Mouse (Mus musculus) midbrain, embryonic 16.5 days (tissue): ENCODE results near the gene Ssc4d. TPM values are rescaled to one million over a fixed set of nuclear protein-coding genes. Genes with fewer than 3 reads are reported as not detected.

ENCODE experiments used
- ATAC-seq: fragments of 200-750 bp; cut with Nextera tagmentation; 2 replicates; pipeline ENCODE4 v1.8.0; 2017; ENCODE audit warnings: moderate TSS enrichment
- H3K27ac ChIP-seq: fragments of 300-500 bp; sonication (generic); 2 replicates; pipeline ENCODE4 v1.5.1; 2014; ENCODE audit warnings: mild to moderate bottlenecking, low read length, mixed read lengths
- H3K27me3 ChIP-seq: fragments of 300-500 bp; sonication (generic); 2 replicates; pipeline ENCODE4 v1.6.1; 2014; ENCODE audit warnings: low read depth, low read length, mixed read lengths; ENCODE audit not compliant: control insufficient read depth, insufficient read depth
- H3K36me3 ChIP-seq: fragments of 300-500 bp; sonication (generic); 2 replicates; pipeline ENCODE4 v1.6.1; 2014; ENCODE audit warnings: mild to moderate bottlenecking, low read length, moderate library complexity, mixed read lengths; ENCODE audit not compliant: control insufficient read depth, insufficient read depth
- H3K4me1 ChIP-seq: fragments of 300-500 bp; sonication (generic); 2 replicates; pipeline ENCODE4 v1.6.1; 2014; ENCODE audit warnings: mild to moderate bottlenecking, low read length, mixed read lengths; ENCODE audit not compliant: control insufficient read depth, insufficient read depth
- H3K4me2 ChIP-seq: fragments of 300-500 bp; sonication (generic); 2 replicates; pipeline ENCODE4 v1.6.1; 2014; ENCODE audit warnings: mild to moderate bottlenecking, low read length, mixed read lengths
- H3K4me3 ChIP-seq: fragments of 300-500 bp; sonication (generic); 2 replicates; pipeline ENCODE4 v1.5.1; 2014; ENCODE audit warnings: low read depth, mild to moderate bottlenecking, low read length, moderate library complexity, mixed read lengths
- H3K9ac ChIP-seq: fragments of 300-500 bp; sonication (generic); 2 replicates; pipeline ENCODE4 v1.6.1; 2014; ENCODE audit warnings: low read depth, low read length, mixed read lengths
- H3K9me3 ChIP-seq: fragments of 300-500 bp; sonication (generic); replicated peaks from 2 replicates; pipeline ENCODE4 v1.6.1; 2014; ENCODE audit warnings: mild to moderate bottlenecking, low read length, mixed read lengths; ENCODE audit not compliant: control insufficient read depth, poor library complexity, severe bottlenecking
- WGBS: fragments of 180-500 bp; shearing (Covaris S2); extraction: QIAGEN DNeasy Blood & Tissue Kit; methylation state at CpG from one replicate; pipeline ENCODE4 v1.1.7; 2014; 5-methylcytosine and 5-hydroxymethylcytosine counted together
- polyA plus RNA-seq: library from polyadenylated mRNA; unstranded; fragments of >200 nt; fragmentation: Nextera tagmentation; extraction: Ambion mirVana; gene quantifications from 2 replicates; pipeline ENCODE4 v1.2.1, GENCODE M21; 2015

Gene Ssc4d
- polyA plus RNA-seq, 1 experiment from 2014 or later = 1.8 TPM

GRCm38 (mm10) chr5:136002751-136003151, 28.4 kb upstream of the Ssc4d start:
- H3K9me3 ChIP-seq = no peaks in the 10 kb centered on the region
- ATAC-seq = no peak
- H3K4me3 ChIP-seq = no peak overlapping the region
- no peaks in the 10 kb centered on the region for H3K27me3 ChIP-seq
- no peak overlapping the region for H3K9ac ChIP-seq
- 38% methylated on average over 3 of the region's 3 CpGs for WGBS
- no peaks in the 10 kb centered on the region for H3K4me1 ChIP-seq
- no peak overlapping the region for H3K4me2 ChIP-seq
- H3K27ac ChIP-seq = no peak overlapping the region
- H3K36me3 ChIP-seq = peaks cover 5% of the 10 kb centered on the region; the same call in 1 of the 2 replicates

- no peak overlapping the region for H3K9ac ChIP-seq
- H3K27me3 ChIP-seq = no peaks in the 10 kb centered on the region
- WGBS = 79% methylated on average over 2 of the region's 2 CpGs
- no peak overlapping the region for H3K4me3 ChIP-seq
- no peak overlapping the region for H3K27ac ChIP-seq
- H3K36me3 ChIP-seq = peaks cover 5% of the 10 kb centered on the region; the same call in 1 of the 2 replicates
- H3K4me2 ChIP-seq = no peak overlapping the region
- ATAC-seq = no peak
- no peaks in the 10 kb centered on the region for H3K9me3 ChIP-seq
- no peaks in the 10 kb centered on the region for H3K4me1 ChIP-seq
Measured at GRCm38 (mm10) chr5:136002325-136002724, 28.0 kb upstream of the Ssc4d start.

- no peak for ATAC-seq
- Histone ChIP-seq H3K4me3 (no peak overlapping the region), H3K4me1 (peaks cover 1% of the 10 kb centered on the region; the same call in 1 of the 2 replicates), H3K9ac (no peak overlapping the region), H3K27me3 (no peaks in the 10 kb centered on the region), H3K36me3 (peaks cover 5% of the 10 kb centered on the region; the same call in 1 of the 2 replicates), H3K27ac (no peak overlapping the region), H3K4me2 (no peak overlapping the region), H3K9me3 (no peaks in the 10 kb centered on the region)
- WGBS = 97% methylated on average over 6 of the region's 6 CpGs
Measured at GRCm38 (mm10) chr5:136001222-136001621, 26.9 kb upstream of the Ssc4d start.

GRCm38 (mm10) chr5:135996162-135996561, 21.8 kb upstream of the Ssc4d start:
- no peak for ATAC-seq
- 90% methylated on average over 8 of the region's 8 CpGs for WGBS

GRCm38 (mm10) chr5:135994725-135995687, 20.7 kb upstream of the Ssc4d start, which contains the start of gene Dtx2:
TSS of gene Dtx2 (plus strand) at chr5:135994800.
- peak within 1 kb of the TSS; percentile 74 for H3K4me2 ChIP-seq
- H3K9ac ChIP-seq = peak within 1 kb of the TSS; percentile 81
- H3K9me3 ChIP-seq = no peaks in the 10 kb centered on the region
- peak; percentile 94 for ATAC-seq
- peak within 1 kb of the TSS; percentile 86 for H3K27ac ChIP-seq
- peaks cover 5% of the 10 kb centered on the region; the same call in 1 of the 2 replicates for H3K36me3 ChIP-seq
- WGBS = 1% methylated on average over 44 of the region's 47 CpGs
- peaks cover 11% of the 10 kb centered on the region for H3K4me1 ChIP-seq
- peak within 1 kb of the TSS; percentile 80 for H3K4me3 ChIP-seq
- H3K27me3 ChIP-seq = no peaks in the 10 kb centered on the region

More at GRCm38 (mm10) chr5:135996162-135996561, 21.8 kb upstream of the Ssc4d start:
- Histone ChIP-seq H3K27ac (no peak overlapping the region), H3K9me3 (no peaks in the 10 kb centered on the region), H3K4me3 (no peak overlapping the region), H3K4me2 (no peak overlapping the region; the same call in 1 of the 2 replicates), H3K36me3 (peaks cover 5% of the 10 kb centered on the region; the same call in 1 of the 2 replicates), H3K4me1 (peaks cover 11% of the 10 kb centered on the region), H3K27me3 (no peaks in the 10 kb centered on the region), H3K9ac (no peak overlapping the region)

GRCm38 (mm10) chr5:135994335-135994724, 20.0 kb upstream of the Ssc4d start:
- Histone ChIP-seq H3K27me3 (no peaks in the 10 kb centered on the region), H3K27ac (no peak overlapping the region), H3K4me3 (no peak overlapping the region), H3K36me3 (peaks cover 5% of the 10 kb centered on the region; the same call in 1 of the 2 replicates), H3K4me1 (peaks cover 11% of the 10 kb centered on the region), H3K4me2 (no peak overlapping the region), H3K9ac (no peak overlapping the region), H3K9me3 (no peaks in the 10 kb centered on the region)
- ATAC-seq = peak; percentile 41
- WGBS = 64% methylated on average over 8 of the region's 8 CpGs

GRCm38 (mm10) chr5:135993381-135993965, 19.1 kb upstream of the Ssc4d start:
- whole genome bisulfite sequencing = 66% methylated on average over 5 of the region's 5 CpGs
- no peaks in the 10 kb centered on the region for H3K9me3 ChIP-seq
- H3K4me3 ChIP-seq = no peak overlapping the region
- H3K4me1 ChIP-seq = peaks cover 11% of the 10 kb centered on the region
- no peak overlapping the region for H3K4me2 ChIP-seq
- no peak for ATAC-seq
- H3K27me3 ChIP-seq = no peaks in the 10 kb centered on the region
- no peak overlapping the region for H3K27ac ChIP-seq
- no peak overlapping the region for H3K9ac ChIP-seq
- H3K36me3 ChIP-seq = no peaks in the 10 kb centered on the region; the same call in 1 of the 2 replicates

- Histone ChIP-seq H3K9me3 (no peaks in the 10 kb centered on the region), H3K4me2 (no peak overlapping the region), H3K4me1 (peaks cover 3% of the 10 kb centered on the region), H3K27me3 (no peaks in the 10 kb centered on the region), H3K36me3 (no peaks in the 10 kb centered on the region), H3K27ac (no peak overlapping the region), H3K4me3 (no peak overlapping the region), H3K9ac (no peak overlapping the region)
- no peak for ATAC-seq
- 67% methylated on average over 5 of the region's 5 CpGs for WGBS
Measured at GRCm38 (mm10) chr5:135990601-135991000, 16.3 kb upstream of the Ssc4d start.

GRCm38 (mm10) chr5:135987248-135987647, 12.9 kb upstream of the Ssc4d start:
- Histone ChIP-seq H3K9me3 (no peaks in the 10 kb centered on the region), H3K36me3 (no peaks in the 10 kb centered on the region), H3K4me1 (no peaks in the 10 kb centered on the region), H3K9ac (no peak overlapping the region), H3K27me3 (no peaks in the 10 kb centered on the region), H3K4me2 (no peak overlapping the region), H3K4me3 (no peak overlapping the region), H3K27ac (no peak overlapping the region)
- 68% methylated on average over 11 of the region's 11 CpGs for WGBS
- no peak for ATAC-seq
